Mouse (Mus musculus) kidney, adult 9 months (tissue): ENCODE data around the gene Nova2.

Source experiments
- DNase-seq: peaks from one replicate; pipeline ENCODE4 v3.0.0; 2022

Gene Nova2

GRCm38 (mm10) chr7:18926041-18926790 is 528 bp downstream of the Nova2 start:
- DNase-seq: peak; percentile 61

GRCm38 (mm10) chr7:18926911-18927310 is 1.2 kb downstream of the Nova2 start:
- DNase-seq: no peak

- peak; percentile 70 for DNase-seq
Observed at GRCm38 (mm10) chr7:18927759-18928158, 2.1 kb downstream of the Nova2 start.

GRCm38 (mm10) chr7:18942376-18942775 is 16.7 kb downstream of the Nova2 start:
- no peak for DNase-seq

- DNase-seq: no peak
Observed at GRCm38 (mm10) chr7:18942815-18943214, 17.1 kb downstream of the Nova2 start.

- DNase-seq: peak; percentile 69
Observed at GRCm38 (mm10) chr7:18948151-18948550, 22.5 kb downstream of the Nova2 start.

- no peak for DNase-seq
Observed at GRCm38 (mm10) chr7:18949781-18950522, 24.3 kb downstream of the Nova2 start.

GRCm38 (mm10) chr7:18950523-18951315 is 25.0 kb downstream of the Nova2 start:
- DNase-seq: no peak

GRCm38 (mm10) chr7:18951397-18951796 is 25.7 kb downstream of the Nova2 start:
- no peak for DNase-seq

GRCm38 (mm10) chr7:18957569-18958383 is 32.1 kb downstream of the Nova2 start:
- peak; percentile 50 for DNase-seq

- no peak for DNase-seq
Observed at GRCm38 (mm10) chr7:18958384-18958766, 32.7 kb downstream of the Nova2 start.

- peak; percentile 66 for DNase-seq
Observed at GRCm38 (mm10) chr7:18959446-18959845, 33.8 kb downstream of the Nova2 start.

GRCm38 (mm10) chr7:18962171-18962792 is 36.6 kb downstream of the Nova2 start:
- DNase-seq: no peak

GRCm38 (mm10) chr7:18962795-18963194 is 37.1 kb downstream of the Nova2 start:
- no peak for DNase-seq

GRCm38 (mm10) chr7:18963294-18963843 is 37.7 kb downstream of the Nova2 start:
- no peak for DNase-seq

GRCm38 (mm10) chr7:18965312-18965711 is 39.6 kb downstream of the Nova2 start:
- DNase-seq: no peak

GRCm38 (mm10) chr7:18967603-18968002 is 41.9 kb downstream of the Nova2 start:
- no peak for DNase-seq

- DNase-seq: no peak
Observed at GRCm38 (mm10) chr7:18970956-18971355, 45.3 kb downstream of the Nova2 start.

- no peak for DNase-seq
Observed at GRCm38 (mm10) chr7:18978381-18978780, 52.7 kb downstream of the Nova2 start.

- DNase-seq: no peak
Observed at GRCm38 (mm10) chr7:18986503-18986902, 60.8 kb downstream of the Nova2 start.

GRCm38 (mm10) chr7:18987100-18987499 is 61.4 kb downstream of the Nova2 start, which contains the start of gene Nanos2:
Nanos2 (plus strand) TSS chr7:18987400.
- no peak for DNase-seq

- no peak for DNase-seq
Observed at GRCm38 (mm10) chr7:18987747-18988146, 62.1 kb downstream of the Nova2 start.
